Mouse (Mus musculus) MEL (cell line): Measurements from ENCODE around the gene Atg2a. TPM values are rescaled to one million over a fixed set of nuclear protein-coding genes. Genes with fewer than 3 reads are reported as not detected.

Experiments used
- DNase-seq: peaks from one replicate; pipeline ENCODE4 v3.0.0; 2011; ENCODE audit warnings: low read depth, low spot score
- H3K27ac ChIP-seq: 2 replicates; pipeline ENCODE4 v1.5.1; 2012; ENCODE audit warnings: low read depth, mild to moderate bottlenecking, control low read depth, low read length, moderate library complexity; ENCODE audit not compliant: control insufficient read depth
- H3K27me3 ChIP-seq, 2 experiments: fragments of 150-350 bp in 1 of 2; sonication (generic) in 1 of 2; 2 replicates each; pipeline ENCODE4 v1.6.1; 2012; ENCODE audit warnings: low read length in 2 of 2, mild to moderate bottlenecking in 2 of 2, improper control_type of control experiment in 1 of 2, moderate library complexity in 1 of 2; ENCODE audit not compliant: insufficient read depth in 2 of 2, control insufficient read depth in 1 of 2
- H3K36me3 ChIP-seq, 2 experiments: 2 replicates each; pipeline ENCODE4 v1.6.1; 2012 to 2014; ENCODE audit warnings: low read length in 2 of 2, improper control_type of control experiment in 1 of 2, inconsistent platforms in 1 of 2, mild to moderate bottlenecking in 1 of 2; ENCODE audit not compliant: insufficient read depth in 2 of 2, control insufficient read depth in 1 of 2
- H3K4me1 ChIP-seq, 2 experiments: fragments of 150-350 bp in 1 of 2; sonication (generic) in 1 of 2; 2 replicates each; pipeline ENCODE4 v1.6.1; 2012; ENCODE audit warnings: low read length in 2 of 2, improper control_type of control experiment in 1 of 2, mild to moderate bottlenecking in 1 of 2; ENCODE audit not compliant: insufficient read depth in 2 of 2, control insufficient read depth in 1 of 2
- H3K4me3 ChIP-seq, 2 experiments: fragments of 150-350 bp in 1 of 2; sonication (generic) in 1 of 2; 2 replicates each; pipeline ENCODE4 v1.5.1; 2012; ENCODE audit warnings: low read depth in 2 of 2, low read length in 2 of 2, mild to moderate bottlenecking in 2 of 2, moderate library complexity in 2 of 2, control low read depth in 1 of 2, improper control_type of control experiment in 1 of 2; ENCODE audit not compliant: control insufficient read depth in 1 of 2, insufficient read depth in 1 of 2
- H3K79me2 ChIP-seq: 2 replicates; pipeline ENCODE4 v1.6.1; 2012; ENCODE audit warnings: mild to moderate bottlenecking, low read length, moderate library complexity; ENCODE audit not compliant: control insufficient read depth, poor library complexity, insufficient read depth
- H3K9ac ChIP-seq: 2 replicates; pipeline ENCODE4 v1.6.1; 2012; ENCODE audit warnings: low read depth, mild to moderate bottlenecking, control low read depth, low read length, moderate library complexity; ENCODE audit not compliant: control insufficient read depth, poor library complexity, severe bottlenecking
- H3K9me3 ChIP-seq: fragments of 150-350 bp; sonication (generic); replicated peaks from 2 replicates; pipeline ENCODE4 v1.6.1; 2012; ENCODE audit warnings: mild to moderate bottlenecking, low read length, improper control_type of control experiment, moderate library complexity; ENCODE audit not compliant: insufficient read depth
- BHLHE40 ChIP-seq: IDR thresholded peaks from 2 replicates; pipeline ENCODE4 v1.6.1; 2012; ENCODE audit warnings: low read depth, mild to moderate bottlenecking, inconsistent platforms, low read length, improper control_type of control experiment, borderline replicate concordance
- CHD2 ChIP-seq: IDR thresholded peaks from 2 replicates; pipeline ENCODE4 v1.6.1; 2011; ENCODE audit warnings: low read length, improper control_type of control experiment
- EP300 ChIP-seq, 2 experiments: IDR thresholded peaks; 2 replicates each; pipeline ENCODE4 v1.6.1; 2011; ENCODE audit warnings: improper control_type of control experiment in 2 of 2, low read length in 2 of 2, low read depth in 1 of 2, mild to moderate bottlenecking in 1 of 2
- ETS1 ChIP-seq: IDR thresholded peaks from 2 replicates; pipeline ENCODE4 v1.6.1; 2012; ENCODE audit warnings: low read depth, mild to moderate bottlenecking, inconsistent platforms, low read length, improper control_type of control experiment, moderate library complexity
- GABPA ChIP-seq: IDR thresholded peaks from 2 replicates; pipeline ENCODE4 v1.6.1; 2012; ENCODE audit warnings: low read depth, mild to moderate bottlenecking, inconsistent platforms, low read length, improper control_type of control experiment, moderate library complexity
- KAT2A ChIP-seq: conservative IDR thresholded peaks from 2 replicates; pipeline ENCODE4 v1.6.1; 2012; ENCODE audit warnings: low read depth, low read length, improper control_type of control experiment, inconsistent platforms
- MEF2A ChIP-seq: IDR thresholded peaks from 2 replicates; pipeline ENCODE4 v1.6.1; 2014; ENCODE audit warnings: low read depth, mild to moderate bottlenecking, inconsistent platforms, low read length, improper control_type of control experiment; ENCODE audit not compliant: poor library complexity, insufficient replicate concordance, severe bottlenecking; ENCODE audit errors: extremely low read depth
- MXI1 ChIP-seq: IDR thresholded peaks from 2 replicates; pipeline ENCODE4 v1.6.1; 2011; ENCODE audit warnings: mild to moderate bottlenecking, low read depth, low read length, improper control_type of control experiment
- MYC ChIP-seq: IDR thresholded peaks from 2 replicates; pipeline ENCODE4 v1.6.1; 2011; ENCODE audit warnings: low read depth, mild to moderate bottlenecking, low read length, improper control_type of control experiment, moderate library complexity
- NELFE ChIP-seq: IDR thresholded peaks from 2 replicates; pipeline ENCODE4 v1.6.1; 2011; ENCODE audit warnings: low read depth, low read length, improper control_type of control experiment
- NRF1 ChIP-seq: IDR thresholded peaks from 2 replicates; pipeline ENCODE4 v1.6.1; 2014; ENCODE audit warnings: low read depth, mild to moderate bottlenecking, inconsistent platforms, low read length, improper control_type of control experiment, moderate library complexity; ENCODE audit not compliant: poor library complexity, insufficient read depth, severe bottlenecking
- POLR2AphosphoS5 ChIP-seq: IDR thresholded peaks from 2 replicates; pipeline ENCODE4 v1.6.1; 2012; ENCODE audit warnings: low read depth, borderline replicate concordance, mild to moderate bottlenecking, inconsistent platforms, low read length, moderate library complexity, mixed read lengths
- TAL1 ChIP-seq: IDR thresholded peaks from 2 replicates; pipeline ENCODE4 v1.6.1; 2012; ENCODE audit warnings: mild to moderate bottlenecking, inconsistent platforms, low read length, moderate library complexity, mixed read lengths
- TBP ChIP-seq: IDR thresholded peaks from 2 replicates; pipeline ENCODE4 v1.8.0; 2011; ENCODE audit warnings: low read depth, low read length, improper control_type of control experiment
- TCF12 ChIP-seq: IDR thresholded peaks from 2 replicates; pipeline ENCODE4 v1.6.1; 2014; ENCODE audit warnings: low read depth, mild to moderate bottlenecking, inconsistent platforms, low read length, improper control_type of control experiment, moderate library complexity
- UBTF ChIP-seq: IDR thresholded peaks from 2 replicates; pipeline ENCODE4 v1.6.1; 2012; ENCODE audit warnings: low read depth, mild to moderate bottlenecking, inconsistent platforms, low read length, improper control_type of control experiment, moderate library complexity, borderline replicate concordance; ENCODE audit not compliant: insufficient read depth
- USF1 ChIP-seq: IDR thresholded peaks from 2 replicates; pipeline ENCODE4 v1.6.1; 2014; ENCODE audit warnings: low read depth, mild to moderate bottlenecking, inconsistent platforms, low read length, improper control_type of control experiment, moderate library complexity
- ZKSCAN1 ChIP-seq: IDR thresholded peaks from 2 replicates; pipeline ENCODE4 v1.6.1; 2012; ENCODE audit warnings: low read depth, mild to moderate bottlenecking, inconsistent platforms, low read length, improper control_type of control experiment, moderate library complexity
- ZMIZ1 ChIP-seq: IDR thresholded peaks from 2 replicates; pipeline ENCODE4 v1.6.1; 2012; ENCODE audit warnings: low read depth, mild to moderate bottlenecking, inconsistent platforms, low read length, improper control_type of control experiment, moderate library complexity
- polyA plus RNA-seq, 2 experiments: library from polyadenylated mRNA; stranded (reverse) in 1 of 2; unstranded in 1 of 2; fragments of >175 nt in 1 of 2; fragments of >200 nt in 1 of 2; gene quantifications; 2 replicates each; pipeline versions ENCODE4 v1.2.1 to v1.2.4; 2012; ENCODE audit warnings: low replicate concordance in 2 of 2, low read depth in 1 of 2; ENCODE audit not compliant: insufficient read length in 2 of 2, insufficient read depth in 1 of 2, missing spikeins in 1 of 2
- total RNA-seq: library from RNA; depleted of rRNA; stranded (reverse); fragments of 300-350 nt; gene quantifications from 2 replicates; pipeline ENCODE4 v1.2.3, GENCODE M21; 2012

Atg2a gene
- total and polyA plus RNA-seq, 3 experiments, result 7.9 to 21.7 TPM; not detected in 1

DNA sequence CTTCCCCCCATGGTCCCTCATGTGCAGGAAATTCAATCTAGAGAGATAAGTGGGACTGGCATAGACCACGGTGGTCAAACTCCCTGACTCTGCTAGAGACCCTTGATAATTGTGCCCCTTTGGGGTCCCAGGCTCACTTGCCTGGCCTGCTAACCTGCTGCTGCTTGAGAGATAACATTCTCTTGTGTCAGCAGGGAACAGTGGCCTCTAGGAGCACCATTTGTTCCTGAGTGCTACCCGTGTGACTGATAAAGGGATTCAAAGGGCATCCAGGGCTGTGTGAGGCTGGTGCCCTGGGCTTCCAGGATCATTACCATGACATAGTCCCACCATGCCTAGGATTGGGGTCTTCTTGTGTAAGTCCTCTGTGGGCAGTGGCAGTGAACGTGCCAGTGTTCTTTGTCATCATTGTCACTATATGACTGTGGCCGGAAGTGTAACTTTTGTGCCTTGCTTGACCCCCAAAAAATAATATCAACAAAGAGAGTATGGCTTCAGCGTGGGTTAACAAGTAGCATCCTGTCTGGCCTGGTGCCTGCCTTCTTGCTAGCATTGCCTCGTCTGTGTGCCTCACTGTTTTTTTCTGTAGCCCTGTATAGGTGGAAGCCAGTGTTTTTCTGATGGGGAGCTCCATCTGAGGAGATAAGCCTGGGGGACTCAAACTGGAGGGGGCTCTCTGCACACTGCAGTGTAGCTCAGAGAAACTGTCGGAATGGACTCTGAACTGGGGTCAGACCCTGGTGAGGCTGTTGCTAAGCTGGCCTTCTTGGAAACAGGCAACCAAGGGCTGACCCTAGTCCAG, 44.4 kb downstream of the Atg2a start:
- H3K9me3 ChIP-seq, result no peaks in the 10 kb centered on the region
- peak overlapping the region; percentile 98 for H3K27ac ChIP-seq
- TF ChIP-seq UBTF (no peak), NRF1 (no peak), MEF2A (no peak), MYC (no peak), TBP (no peak), TCF12 (peak; percentile 58), USF1 (0 out of 2 replicates have a peak, but pooled peaks have one; percentile 2), KAT2A (no peak), EP300 (IDR thresholded peaks at IDR 0.05; ENCODE audit: low read depth in 1 of 2, low read length in 2 of 2) (0 out of 4 replicates have a peak, but pooled peaks of 1 of the 2 experiments have one; percentile 23), TAL1 (peak; percentile 71), NELFE (no peak), MXI1 (no peak), BHLHE40 (0 out of 2 replicates have a peak, but pooled peaks have one; percentile 13)
- TF ChIP-seq, all 39 proteins: peak for 5
- Histone ChIP-seq H3K27me3 (no peaks in the 10 kb centered on the region), H3K9ac (peak overlapping the region; percentile 73; the same call in 1 of the 2 replicates), H3K4me3 (no peak overlapping the region), H3K79me2 (peaks cover 4% of the 10 kb centered on the region), H3K36me3 (peaks cover 17 to 34% of the 10 kb centered on the region in 2 experiments), H3K4me1 (peaks cover 27 to 35% of the 10 kb centered on the region in 2 experiments)
- no peak for DNase-seq

DNA sequence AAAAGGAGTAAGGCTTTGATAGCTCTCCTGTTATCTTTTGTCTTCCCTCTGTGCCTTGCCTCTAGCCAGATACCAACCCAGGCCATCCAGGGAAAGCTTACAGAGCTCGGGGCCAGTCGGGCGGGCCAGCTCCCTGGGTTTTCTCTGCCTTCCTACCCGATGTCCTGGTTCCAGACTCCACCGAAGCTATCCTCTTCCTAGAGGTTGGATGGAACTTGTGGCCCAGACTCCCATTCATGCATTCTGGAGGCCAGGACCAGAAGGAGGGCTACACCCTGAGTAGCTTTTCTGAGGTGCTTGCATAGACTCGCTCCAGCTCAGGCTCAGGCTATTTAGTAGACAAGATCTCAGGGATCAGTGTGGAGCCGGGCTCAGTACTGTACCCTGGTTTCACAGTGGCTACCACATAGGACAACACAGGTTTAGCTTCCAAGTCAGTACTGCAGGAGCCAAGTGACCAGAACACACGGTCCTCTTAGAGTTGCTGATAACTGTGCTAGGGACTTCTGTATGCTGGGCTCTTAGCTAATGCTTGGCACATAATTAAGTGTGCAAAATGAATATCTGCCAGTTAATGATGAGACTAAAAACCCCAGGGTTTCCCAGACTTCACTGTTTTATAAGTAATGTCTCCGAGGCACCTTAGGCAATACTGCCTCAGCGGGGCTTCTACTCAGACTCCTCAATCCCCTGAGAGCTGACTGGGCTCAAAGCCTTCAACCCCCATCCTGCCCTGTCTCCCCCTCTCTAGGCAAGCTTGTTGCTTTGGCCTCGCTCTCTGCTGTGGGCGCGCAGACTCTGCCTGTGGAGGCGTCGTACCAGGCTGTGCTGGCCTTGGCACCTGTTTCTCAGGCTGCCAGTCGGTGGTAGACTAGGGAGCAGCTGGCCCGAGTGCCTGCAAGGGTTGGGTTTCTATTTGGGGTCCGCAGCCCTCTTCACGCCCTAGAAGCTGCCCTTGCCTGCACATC, 45.2 kb downstream of the Atg2a start:
- Histone ChIP-seq H3K27me3 (no peaks in the 10 kb centered on the region), H3K79me2 (peaks cover 4% of the 10 kb centered on the region), H3K4me1 (peaks cover 27 to 35% of the 10 kb centered on the region in 2 experiments), H3K9me3 (no peaks in the 10 kb centered on the region), H3K27ac (peak overlapping the region; percentile 98; the same call in 1 of the 2 replicates), H3K4me3 (no peak overlapping the region), H3K36me3 (peaks cover 17 to 34% of the 10 kb centered on the region in 2 experiments), H3K9ac (no peak overlapping the region)
- no peak for DNase-seq
- no peak for TF ChIP-seq ZKSCAN1
- no peak for TF ChIP-seq TBP
- TF ChIP-seq GABPA, result no peak
- TF ChIP-seq CHD2, result no peak
- no peak for TF ChIP-seq ETS1
- TF ChIP-seq EP300 (IDR thresholded peaks at IDR 0.05; ENCODE audit: low read depth in 1 of 2, low read length in 2 of 2), result no peak
- TF ChIP-seq ZMIZ1, result no peak
- no peak for TF ChIP-seq TCF12
- TF ChIP-seq POLR2AphosphoS5, result no peak
- no peak for TF ChIP-seq MXI1
- TF ChIP-seq BHLHE40, result no peak
- no peak for TF ChIP-seq USF1
- no peak for TF ChIP-seq MYC
